Mouse (Mus musculus) adipocyte (in vitro differentiated cells): ENCODE measurements at regions not wholly inside any gene's neighbourhood (a gene's known extent, or its start where the extent isn't known, plus 50 kb on each side); places are given as distances from the start of the nearest gene placed in this dataset.

ENCODE experiments used
- DNase-seq: peaks from one replicate; pipeline ENCODE4 v3.0.0-alpha.2; 2016; ENCODE audit warnings: low spot score

- DNase-seq, result no peak
These were observed 240.2 kb upstream of the Zfp462 start for GRCm38 (mm10) chr4:54704696-54705095.

GRCm38 (mm10) chr4:54709751-54710150, 235.1 kb upstream of the Zfp462 start:
- peak; percentile 4 for DNase-seq

- DNase-seq, result peak; percentile 6
These were observed 231.9 kb upstream of the Zfp462 start for GRCm38 (mm10) chr4:54712929-54713328.

GRCm38 (mm10) chr4:54714612-54715342, 230.1 kb upstream of the Zfp462 start:
- no peak for DNase-seq

GRCm38 (mm10) chr4:54718083-54718482, 226.8 kb upstream of the Zfp462 start:
- no peak for DNase-seq

- peak; percentile 14 for DNase-seq
These were observed 205.8 kb upstream of the Zfp462 start for GRCm38 (mm10) chr4:54739001-54739400.

- no peak for DNase-seq
These were observed 193.4 kb upstream of the Zfp462 start for GRCm38 (mm10) chr4:54751458-54751857.

- peak; percentile 57 for DNase-seq
These were observed 188.4 kb upstream of the Zfp462 start for GRCm38 (mm10) chr4:54756441-54756840.

GRCm38 (mm10) chr4:54757715-54758500, 186.9 kb upstream of the Zfp462 start:
- peak; percentile 69 for DNase-seq

- no peak for DNase-seq
These were observed 186.4 kb upstream of the Zfp462 start for GRCm38 (mm10) chr4:54758501-54758829.

GRCm38 (mm10) chr4:54761257-54761656, 183.6 kb upstream of the Zfp462 start:
- peak; percentile 20 for DNase-seq

- DNase-seq, result peak; percentile 33
These were observed 179.8 kb upstream of the Zfp462 start for GRCm38 (mm10) chr4:54765045-54765444.

GRCm38 (mm10) chr4:54767506-54768200, 177.2 kb upstream of the Zfp462 start:
- DNase-seq, result no peak

GRCm38 (mm10) chr4:54768836-54769235, 176.0 kb upstream of the Zfp462 start:
- DNase-seq, result no peak

- no peak for DNase-seq
These were observed 170.8 kb upstream of the Zfp462 start for GRCm38 (mm10) chr4:54774066-54774465.

GRCm38 (mm10) chr4:54774717-54775116, 170.1 kb upstream of the Zfp462 start:
- DNase-seq, result no peak

- no peak for DNase-seq
These were observed 164.3 kb upstream of the Zfp462 start for GRCm38 (mm10) chr4:54780511-54780910.

GRCm38 (mm10) chr4:54791217-54791742, 153.6 kb upstream of the Zfp462 start:
- no peak for DNase-seq

GRCm38 (mm10) chr4:54793857-54794256, 151.0 kb upstream of the Zfp462 start:
- no peak for DNase-seq

- DNase-seq, result no peak
These were observed 149.6 kb upstream of the Zfp462 start for GRCm38 (mm10) chr4:54795246-54795645.

- no peak for DNase-seq
These were observed 146.3 kb upstream of the Zfp462 start for GRCm38 (mm10) chr4:54798523-54798922.

- DNase-seq, result no peak
These were observed 133.7 kb upstream of the Zfp462 start for GRCm38 (mm10) chr4:54811163-54811562.
